Mouse (Mus musculus): ENCODE results near the gene Atxn10. TPM values are rescaled to one million over a fixed set of nuclear protein-coding genes. Genes with fewer than 3 reads are reported as not detected.

Gene Atxn10
- polyA plus RNA-seq, 1 experiment, result 17.3 TPM

GRCm38 (mm10) chr15:85507370-85508014, 171.4 kb downstream of the Atxn10 start:
- WGBS, result 76% methylated on average over 32 of the region's 32 CpGs
- DNase-seq (ENCODE audit: low read depth, low spot score), result no peak

Other genes with a start within 250 kb of the Atxn10 start
- gene Smc1b, start 204.3 kb upstream of the Atxn10 start, polyA plus RNA-seq (2012; rRNA removed), result 0.52 TPM in 1 of 2 replicates, not detected in the other
- not detected in 2 replicates for gene Ribc2, start 204.2 kb upstream of the Atxn10 start, polyA plus RNA-seq (2012; rRNA removed)
- gene Fbln1, start 130.3 kb upstream of the Atxn10 start, polyA plus RNA-seq (2012; rRNA removed), result 85.1 and 164 TPM in 2 replicates
- gene 7530416G11Rik, start 167.0 kb downstream of the Atxn10 start, polyA plus RNA-seq (2012; rRNA removed), result not detected in 2 replicates
- gene Wnt7b, start 246.2 kb downstream of the Atxn10 start, polyA plus RNA-seq (2012; rRNA removed), result 0.07 and 0.36 TPM in 2 replicates

Data from large intestine, adult 2 months (tissue).